Mouse (Mus musculus) c-Kit-positive CD71-positive TER-119-negative erythroid progenitor cells, embryonic 14.5 days (primary cell): ENCODE measurements around the gene A630095E13Rik.
"Not testable (repeated sequence)": the region's sequence is repeated elsewhere in the genome, so short reads cannot be mapped to it uniquely, and the experiment has no call there.

ENCODE experiments used
- DNase-seq: peaks from one replicate; pipeline ENCODE4 v3.0.0-alpha.2; 2013; ENCODE audit warnings: low read depth

A630095E13Rik gene

GRCm38 (mm10) chr9:36643276-36643675 is at the start of gene A630095E13Rik:
A630095E13Rik (minus strand) TSS chr9:36643376.
- DNase-seq = not testable (repeated sequence)

DNA sequence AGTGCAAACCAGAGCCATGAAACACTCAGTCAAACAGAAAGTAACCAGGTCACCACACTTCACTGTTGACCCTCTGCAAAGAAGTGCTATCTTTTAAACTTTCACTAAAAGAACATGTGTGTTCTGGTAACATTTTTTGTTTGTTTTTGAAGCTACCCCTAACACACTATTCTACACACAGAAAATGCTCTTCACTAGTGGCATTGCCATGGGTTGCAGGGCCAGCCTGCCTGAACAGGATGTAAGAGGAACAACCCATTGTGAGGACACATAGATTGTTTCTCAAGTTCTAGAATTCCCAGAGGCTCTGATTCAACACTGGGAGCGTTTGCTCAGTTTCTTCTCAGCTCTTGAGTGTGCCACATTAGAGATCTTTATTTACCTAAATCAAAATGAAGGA is 49.7 kb upstream of the A630095E13Rik start, which contains the start of gene Acrv1:
Acrv1 (plus strand) TSS at position 301 of the 400 bp plus-strand sequence.
- no peak for DNase-seq

GRCm38 (mm10) chr9:36687329-36687728 is 44.2 kb upstream of the A630095E13Rik start:
- DNase-seq = no peak

- DNase-seq = no peak
These were observed 38.2 kb upstream of the A630095E13Rik start for GRCm38 (mm10) chr9:36681424-36681823.
